Mouse (Mus musculus) liver, embryonic 14.5 days (tissue): Measurements from ENCODE around the gene Asb1.

ENCODE experiments used
- CTCF ChIP-seq: IDR thresholded peaks from 2 replicates; pipeline ENCODE4 v1.5.1; 2016; ENCODE audit warnings: antibody characterized with exemption, low read depth, control low read depth
- EP300 ChIP-seq: IDR thresholded peaks from 2 replicates; pipeline ENCODE4 v1.6.1; 2016; ENCODE audit warnings: antibody characterized with exemption, low read depth

GRCm38 (mm10) chr1:91494457-91495140 lies 45.7 kb upstream of the Asb1 start, which contains the start of gene Traf3ip1:
- no peak for TF ChIP-seq EP300
- TF ChIP-seq CTCF: no peak
